Mouse (Mus musculus) liver, embryonic 11.5 days (tissue): ENCODE measurements around the gene Ang. TPM values are rescaled to one million over a fixed set of nuclear protein-coding genes. Genes with fewer than 3 reads are reported as not detected.
A peak's percentile ranks its signal among the peaks of the same experiment; 100 is the strongest.

Experiments
- ATAC-seq: fragments of 200-750 bp; cut with Nextera tagmentation; replicated peaks from 2 replicates; pipeline ENCODE4 v1.8.0; 2017; ENCODE audit warnings: moderate number of reproducible peaks, mild to moderate bottlenecking, moderate TSS enrichment, moderate library complexity; ENCODE audit not compliant: low FRiP score
- DNase-seq: peaks from one replicate; pipeline ENCODE4 v3.0.0-alpha.2; 2017; ENCODE audit warnings: low spot score
- H3K27ac ChIP-seq: fragments of 300-500 bp; sonication (generic); 2 replicates; pipeline ENCODE4 v1.5.1; 2014; ENCODE audit warnings: mild to moderate bottlenecking, low read depth, low read length, control low read depth
- H3K27me3 ChIP-seq: fragments of 300-500 bp; sonication (generic); replicated peaks from 2 replicates; pipeline ENCODE4 v1.6.1; 2014; ENCODE audit warnings: low read length, mixed read lengths; ENCODE audit not compliant: control insufficient read depth, insufficient read depth
- H3K36me3 ChIP-seq: fragments of 300-500 bp; sonication (generic); 2 replicates; pipeline ENCODE4 v1.6.1; 2014; ENCODE audit warnings: mild to moderate bottlenecking, low read length, moderate library complexity, mixed read lengths; ENCODE audit not compliant: control insufficient read depth, insufficient read depth
- H3K4me1 ChIP-seq: fragments of 300-500 bp; sonication (generic); replicated peaks from 2 replicates; pipeline ENCODE4 v1.6.1; 2014; ENCODE audit warnings: low read length, mixed read lengths; ENCODE audit not compliant: control insufficient read depth, insufficient read depth
- H3K4me2 ChIP-seq: fragments of 300-500 bp; sonication (generic); 2 replicates; pipeline ENCODE4 v1.6.1; 2014; ENCODE audit warnings: mild to moderate bottlenecking, control low read depth, moderate library complexity
- H3K4me3 ChIP-seq: fragments of 300-500 bp; sonication (generic); 2 replicates; pipeline ENCODE4 v1.5.1; 2014; ENCODE audit warnings: low read depth, low read length, control low read depth
- H3K9ac ChIP-seq: fragments of 300-500 bp; sonication (generic); 2 replicates; pipeline ENCODE4 v1.6.1; 2014; ENCODE audit warnings: low read depth, low read length, control low read depth
- H3K9me3 ChIP-seq: fragments of 300-500 bp; sonication (generic); 2 replicates; pipeline ENCODE4 v1.6.1; 2016; ENCODE audit warnings: low read length, inconsistent platforms, mixed read lengths; ENCODE audit not compliant: control insufficient read depth
- WGBS: fragments of 180-500 bp; shearing (Covaris S2); extraction: QIAGEN DNeasy Blood & Tissue Kit; methylation state at CpG from one replicate; pipeline ENCODE4 v1.1.7; 2014; 5-methylcytosine and 5-hydroxymethylcytosine counted together
- polyA plus RNA-seq: library from polyadenylated mRNA; unstranded; fragments of >200 nt; fragmentation: Nextera tagmentation; extraction: Ambion mirVana; gene quantifications from 2 replicates; pipeline ENCODE4 v1.2.1, GENCODE M21; 2014

The Ang gene
- polyA plus RNA-seq = 3.6 and 4.0 TPM in 2 replicates

DNA sequence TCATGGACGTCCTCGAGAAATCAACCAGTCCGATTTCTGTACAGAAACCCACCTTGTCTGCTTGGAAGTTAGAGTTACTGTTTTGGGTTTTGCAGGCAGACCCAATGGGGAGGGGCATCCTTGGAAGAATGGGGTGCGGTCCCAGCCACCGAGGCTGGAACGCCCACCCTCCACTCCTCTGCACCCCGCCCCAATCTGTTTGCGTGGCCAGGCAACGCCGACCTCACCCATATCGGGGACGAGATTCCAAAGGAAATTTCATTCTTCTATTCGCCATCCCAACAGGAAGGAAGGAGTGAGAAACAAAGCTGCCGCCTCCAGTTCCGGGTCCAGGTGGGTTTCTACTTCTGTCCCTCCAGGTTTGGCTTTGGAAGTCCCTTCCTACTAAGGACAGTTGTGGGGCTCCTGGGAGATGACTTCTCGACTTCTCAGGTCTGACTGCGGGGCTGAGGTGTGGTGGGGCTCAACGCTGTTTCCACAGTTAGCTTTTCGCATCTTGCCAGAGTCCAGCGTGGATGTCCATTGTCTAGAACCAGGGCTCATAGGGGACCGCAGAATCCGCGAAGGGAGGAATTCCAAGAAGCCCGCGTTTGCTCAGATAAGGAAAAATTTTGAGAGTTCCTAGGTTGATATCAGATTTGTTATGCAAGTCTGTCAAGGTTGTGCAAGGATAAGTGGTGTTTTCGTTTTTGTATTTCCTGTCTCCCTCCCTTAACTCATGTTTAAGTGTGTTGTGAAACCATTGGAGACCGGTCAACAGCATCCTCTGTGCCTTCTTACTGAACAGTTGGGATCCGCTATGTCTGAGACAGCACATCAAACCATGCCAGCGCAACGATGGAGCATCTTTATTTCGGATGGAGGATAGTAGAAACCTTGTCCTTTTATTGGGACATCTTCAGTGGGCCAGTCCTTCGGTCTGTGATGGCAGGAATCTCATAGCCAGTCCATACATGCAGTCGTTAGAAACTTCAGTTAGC lies at the start of gene Ang, which contains the start of gene Rnase4:
Gene Ang (plus strand): TSS at position 230 of the 980 bp plus-strand sequence.
Gene Rnase4 (plus strand): TSS at position 157 of the 980 bp plus-strand sequence.
- peak within 1 kb of the TSS; percentile 67 for H3K27ac ChIP-seq
- H3K36me3 ChIP-seq = no peaks in the 10 kb centered on the region
- WGBS = 8% methylated on average over 33 of the region's 33 CpGs
- H3K4me1 ChIP-seq = no peaks in the 10 kb centered on the region
- peak within 1 kb of the TSS; percentile 67 for H3K9ac ChIP-seq
- ATAC-seq (no peak), DNase-seq (peak; percentile 49)
- no peaks in the 10 kb centered on the region for H3K9me3 ChIP-seq
- H3K27me3 ChIP-seq = no peaks in the 10 kb centered on the region
- H3K4me3 ChIP-seq = peak within 1 kb of the TSS; percentile 76
- H3K4me2 ChIP-seq = peak within 1 kb of the TSS; percentile 77

- no peaks in the 10 kb centered on the region for H3K9me3 ChIP-seq
- H3K27ac ChIP-seq = no peak within 1 kb of the TSS
- H3K4me1 ChIP-seq = no peaks in the 10 kb centered on the region
- ATAC-seq (no peak), DNase-seq (no peak)
- WGBS = 78% methylated on average over 6 of the region's 6 CpGs
- H3K4me3 ChIP-seq = no peak within 1 kb of the TSS
- H3K27me3 ChIP-seq = no peaks in the 10 kb centered on the region
- H3K36me3 ChIP-seq = no peaks in the 10 kb centered on the region
- H3K9ac ChIP-seq = no peak within 1 kb of the TSS
- no peak within 1 kb of the TSS for H3K4me2 ChIP-seq
Observed at GRCm38 (mm10) chr14:51041769-51042168, 49.2 kb upstream of the Ang start, which contains the start of gene Rnase9. Gene Rnase9 (minus strand): TSS chr14:51041869.

DNA sequence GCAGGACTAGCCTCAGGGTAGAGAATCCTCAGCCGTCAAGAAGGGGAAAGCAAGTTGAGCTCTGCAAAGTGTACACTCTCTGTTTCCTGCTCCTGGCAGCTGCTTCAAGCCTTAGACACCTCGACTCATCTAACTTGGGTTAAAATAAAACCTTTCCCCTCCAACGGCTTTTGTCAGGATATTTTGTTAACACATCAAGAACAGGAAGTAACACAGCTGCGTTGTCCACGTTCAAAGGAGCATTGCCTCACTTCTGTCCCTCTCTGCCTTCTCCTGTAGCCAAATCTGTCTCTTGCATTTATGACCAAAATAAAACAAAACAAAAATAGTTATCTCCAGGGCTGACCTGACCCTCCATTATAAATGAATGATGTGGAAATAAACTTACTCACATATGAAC lies 43.1 kb upstream of the Ang start:
- Histone ChIP-seq H3K4me2 (no peak overlapping the region), H3K4me3 (no peak overlapping the region), H3K27ac (no peak overlapping the region), H3K27me3 (no peaks in the 10 kb centered on the region), H3K36me3 (no peaks in the 10 kb centered on the region), H3K4me1 (no peaks in the 10 kb centered on the region), H3K9me3 (no peaks in the 10 kb centered on the region), H3K9ac (no peak overlapping the region)
- ATAC-seq = no peak
- WGBS = 27% methylated on average over 5 of the region's 5 CpGs
- DNase-seq = no peak

GRCm38 (mm10) chr14:51050063-51050462 lies 40.9 kb upstream of the Ang start, which contains the start of gene Rnase11:
Gene Rnase11 (minus strand): TSS chr14:51050163.
- Histone ChIP-seq H3K9me3 (no peaks in the 10 kb centered on the region), H3K4me3 (no peak within 1 kb of the TSS), H3K9ac (no peak within 1 kb of the TSS), H3K36me3 (no peaks in the 10 kb centered on the region), H3K27ac (no peak within 1 kb of the TSS), H3K4me1 (no peaks in the 10 kb centered on the region), H3K27me3 (no peaks in the 10 kb centered on the region), H3K4me2 (no peak within 1 kb of the TSS)
- WGBS = 80% methylated on average over 2 of the region's 2 CpGs
- ATAC-seq (no peak), DNase-seq (no peak)

- H3K9ac ChIP-seq = no peak overlapping the region
- H3K36me3 ChIP-seq = no peaks in the 10 kb centered on the region
- no peak for DNase-seq
- H3K4me2 ChIP-seq = no peak overlapping the region
- no peaks in the 10 kb centered on the region for H3K27me3 ChIP-seq
- H3K4me1 ChIP-seq = no peaks in the 10 kb centered on the region
- no peak overlapping the region for H3K4me3 ChIP-seq
- no peak for ATAC-seq
- no peaks in the 10 kb centered on the region for H3K9me3 ChIP-seq
- no peak overlapping the region for H3K27ac ChIP-seq
- 72% methylated on average over 5 of the region's 5 CpGs for WGBS
Observed at GRCm38 (mm10) chr14:51051941-51052340, 39.0 kb upstream of the Ang start.

DNA sequence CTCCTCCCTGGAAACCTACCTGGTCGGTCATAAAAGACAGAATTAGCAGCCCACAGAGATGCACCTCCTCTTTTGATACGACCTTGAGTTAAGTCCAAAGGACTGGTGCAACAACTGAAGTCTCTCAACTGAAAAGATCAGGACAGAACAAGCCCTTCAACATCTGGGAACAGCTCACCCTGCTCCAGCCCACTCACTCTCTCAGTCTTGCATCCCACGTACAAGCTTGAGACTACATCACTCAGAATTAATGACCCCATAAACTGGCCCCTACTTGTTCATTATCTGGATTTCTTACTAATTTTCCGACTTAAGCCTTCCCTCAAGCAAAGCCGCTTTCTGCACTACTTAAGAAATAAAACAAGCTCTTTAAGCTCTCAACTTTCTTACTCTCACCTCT lies 37.8 kb upstream of the Ang start:
- no peak overlapping the region for H3K4me2 ChIP-seq
- H3K9me3 ChIP-seq = no peaks in the 10 kb centered on the region
- no peak overlapping the region for H3K4me3 ChIP-seq
- no peaks in the 10 kb centered on the region for H3K36me3 ChIP-seq
- no peak overlapping the region for H3K9ac ChIP-seq
- H3K27ac ChIP-seq = no peak overlapping the region
- ATAC-seq = no peak
- DNase-seq = no peak
- peaks cover 3% of the 10 kb centered on the region; the same call in 1 of the 2 replicates for H3K4me1 ChIP-seq
- 74% methylated on average over 5 of the region's 5 CpGs for WGBS
- H3K27me3 ChIP-seq = no peaks in the 10 kb centered on the region

DNA sequence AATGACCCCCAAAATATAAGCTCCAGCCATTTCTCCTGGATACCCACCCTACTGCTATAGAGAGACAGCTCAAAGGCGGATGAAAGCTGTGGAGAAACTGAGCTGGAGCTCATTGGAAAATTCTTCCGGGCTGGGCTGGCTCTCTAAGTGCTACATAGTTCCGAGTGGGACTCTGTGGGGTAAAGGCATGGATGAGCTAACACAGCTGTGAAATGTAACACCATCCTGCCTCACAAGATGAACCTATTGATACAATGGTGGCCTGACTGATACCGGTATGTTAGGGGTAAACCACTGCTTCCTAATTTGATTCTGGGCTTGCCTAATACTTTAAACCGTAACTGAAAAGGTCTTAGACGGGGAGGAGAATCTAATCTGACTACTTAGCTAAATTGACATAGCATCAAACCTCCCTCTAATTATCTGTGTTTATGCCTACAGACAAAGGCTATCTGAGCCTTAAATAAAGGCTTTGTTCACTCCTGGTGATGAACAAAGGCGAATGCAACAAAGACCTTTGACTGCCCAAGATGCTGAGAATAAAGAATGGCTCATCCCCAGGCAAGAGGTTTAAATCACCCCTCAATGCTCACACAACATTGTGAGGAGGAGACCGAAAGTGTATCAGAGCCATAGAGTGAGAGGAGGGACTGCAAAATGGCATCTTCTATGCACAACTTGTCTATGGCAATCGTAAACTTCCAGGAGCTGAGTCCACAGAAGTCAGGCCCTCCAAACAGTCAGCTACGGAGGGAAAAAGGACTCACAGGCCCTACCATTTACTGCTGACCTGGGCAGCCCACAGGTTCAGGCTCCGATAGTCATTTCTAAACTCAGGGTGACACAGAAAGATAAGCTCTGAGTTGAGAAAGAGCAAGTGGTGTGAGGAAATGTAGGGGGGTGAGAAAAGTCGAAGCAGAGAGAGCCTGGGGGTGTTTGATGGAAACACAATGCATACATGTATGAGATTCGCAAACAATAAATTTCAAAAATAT lies 36.4 kb upstream of the Ang start:
- no peak; the same call in 1 of the 2 replicates for ATAC-seq
- WGBS = 60% methylated on average over 13 of the region's 13 CpGs
- H3K4me3 ChIP-seq = no peak overlapping the region
- H3K9me3 ChIP-seq = no peaks in the 10 kb centered on the region
- H3K27ac ChIP-seq = no peak overlapping the region
- H3K36me3 ChIP-seq = no peaks in the 10 kb centered on the region
- no peaks in the 10 kb centered on the region for H3K27me3 ChIP-seq
- no peak overlapping the region for H3K9ac ChIP-seq
- DNase-seq = no peak
- H3K4me1 ChIP-seq = peaks cover 3% of the 10 kb centered on the region; the same call in 1 of the 2 replicates
- H3K4me2 ChIP-seq = no peak overlapping the region

- Histone ChIP-seq H3K9me3 (no peaks in the 10 kb centered on the region), H3K36me3 (no peaks in the 10 kb centered on the region), H3K27ac (no peak within 1 kb of the TSS), H3K27me3 (no peaks in the 10 kb centered on the region), H3K4me2 (peak within 1 kb of the TSS; percentile 44; the same call in 1 of the 2 replicates), H3K4me3 (no peak within 1 kb of the TSS), H3K4me1 (peaks cover 6% of the 10 kb centered on the region; the same call in 1 of the 2 replicates), H3K9ac (no peak within 1 kb of the TSS)
- peak; percentile 75 for ATAC-seq
- WGBS = 31% methylated on average over 9 of the region's 9 CpGs
- DNase-seq = no peak
Observed at GRCm38 (mm10) chr14:51057401-51057831, 33.5 kb upstream of the Ang start, which contains the start of gene Rnase12. Gene Rnase12 (minus strand): TSS chr14:51057661.
